Mouse (Mus musculus) naive thymus-derived CD4-positive, alpha-beta T cell, adult 2 months (primary cell): ENCODE results near the gene Olfr361.
"Not testable (repeated sequence)": the region's sequence is repeated elsewhere in the genome, so short reads cannot be mapped to it uniquely, and the experiment has no call there.

ENCODE experiments used
- DNase-seq: peaks from one replicate; pipeline ENCODE4 v3.0.0-alpha.2; 2011; ENCODE audit warnings: low read depth

Olfr361 gene

GRCm38 (mm10) chr2:37089190-37089589 lies at the start of gene Olfr361:
Olfr361 (minus strand) TSS chr2:37089290.
- not testable (repeated sequence) for DNase-seq

DNA sequence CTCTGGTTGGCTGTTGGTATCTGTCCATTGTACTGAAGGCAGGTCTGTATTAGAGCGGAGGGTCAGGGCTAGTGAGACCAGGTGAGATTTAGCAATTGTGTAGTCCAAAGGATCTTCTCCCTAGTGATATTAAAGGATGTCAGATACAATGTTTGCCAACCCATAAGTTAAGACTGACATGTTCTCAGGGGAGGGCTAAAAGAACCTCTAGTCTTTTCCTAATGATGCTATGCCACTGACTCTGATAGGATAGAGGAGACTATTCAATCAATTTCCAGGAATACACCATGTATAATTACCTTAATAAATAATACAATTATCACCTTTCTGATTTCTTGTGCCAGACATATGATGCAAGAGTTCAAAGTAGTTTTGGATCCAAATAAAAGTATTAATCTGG lies 28.7 kb upstream of the Olfr361 start, which contains the start of gene Olfr362:
Olfr362 (minus strand) TSS at position 101 of the 400 bp plus-strand sequence.
- DNase-seq = no peak

DNA sequence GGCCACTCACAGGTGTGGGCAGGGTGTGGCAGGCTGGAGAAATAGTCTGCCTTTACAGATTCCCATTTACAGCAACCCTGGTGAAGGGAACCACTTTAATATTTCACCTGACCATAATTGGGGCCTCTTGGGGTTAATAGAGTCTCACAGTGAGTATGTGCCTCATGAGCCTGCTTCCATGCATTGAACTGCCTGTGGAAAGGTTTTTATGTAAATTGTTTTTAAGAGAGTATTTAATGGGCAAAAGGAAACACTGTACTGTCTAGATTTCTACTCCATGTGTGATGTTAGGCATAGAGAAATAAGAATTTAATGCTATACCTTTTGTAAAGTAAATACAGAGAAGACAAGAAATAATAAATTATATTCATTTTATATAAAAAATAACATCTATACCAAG lies 23.6 kb downstream of the Olfr361 start, which contains the start of gene Olfr360:
Olfr360 (plus strand) TSS at position 301 of the 400 bp plus-strand sequence.
- DNase-seq = no peak
